Mouse (Mus musculus): ENCODE measurements around the gene Lrrc8d.

DNA sequence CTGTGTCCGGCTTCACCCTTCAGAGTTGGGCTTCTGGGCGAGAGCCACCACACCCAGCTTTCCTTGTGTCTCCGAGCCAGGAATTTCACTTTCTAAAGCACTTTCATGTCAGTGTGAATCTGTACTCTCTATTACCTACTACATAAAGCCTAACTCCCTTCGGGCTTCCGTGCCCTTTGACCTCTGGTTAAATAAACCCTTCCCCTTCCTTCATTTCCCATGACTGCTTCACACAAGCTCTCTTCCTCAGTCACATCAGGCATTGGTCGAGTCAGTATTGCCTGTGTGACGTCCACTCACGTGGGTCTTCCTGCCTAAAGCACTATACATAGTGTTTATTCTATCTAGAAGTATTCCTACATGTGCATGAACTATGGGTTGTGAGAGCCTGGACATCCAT, 77.9 kb downstream of the Lrrc8d start:
- TF ChIP-seq CTCF (IDR thresholded peaks at IDR 0.05; ENCODE audit: low read depth), result no peak
- TF ChIP-seq EP300 (IDR thresholded peaks at IDR 0.05; ENCODE audit: low read depth), result no peak

Data from liver, postnatal 0 days (tissue).